9 mouse cellular contexts compared by ENCODE assay signal in genomic region chr12:79905828-79906737, GRCm38 (mm10).
DNase-seq lines count a peak whose midpoint lies in the region; ATAC-seq and TF ChIP-seq lines count a peak whose summit lies in the region.
"Had no signal": no experiment of that assay in that cellular context is flagged by ENCODE, and none has a peak within 500 bp of the region (broad histone marks: within the 10 kb centered on the region; RNA-seq: fewer than 3 reads in every experiment).

No protein-coding gene starts in this region.

- no peak overlapping the region for H3K4me2 ChIP-seq in forebrain, postnatal 0 days (ENCODE audit: low read depth)
- H3K4me2 ChIP-seq in hindbrain, embryonic 12.5 days (replicated peaks): no peak overlapping the region
- no peak overlapping the region for H3K4me2 ChIP-seq in liver, embryonic 12.5 days

- peak; percentile 49 for DNase-seq in kidney, adult 2 months
- DNase-seq in kidney, adult 8-10 months: no peak
- no peak for DNase-seq in forebrain, postnatal 0 days
- DNase-seq in embryo, embryonic 9.5 days (ENCODE audit: extremely low spot score): no peak
- no peak for DNase-seq in spleen, adult 18-20 months

- H3K4me1 ChIP-seq in kidney, adult 2 months (ENCODE audit: control insufficient read depth, insufficient read depth, low read length): peaks cover 16% of the 10 kb centered on the region
- peaks cover 4% of the 10 kb centered on the region for H3K4me1 ChIP-seq in forebrain, postnatal 0 days (ENCODE audit: insufficient read depth)
- H3K4me1 ChIP-seq in hindbrain, embryonic 12.5 days: peaks cover 32% of the 10 kb centered on the region
- peaks cover 30% of the 10 kb centered on the region for H3K4me1 ChIP-seq in liver, embryonic 12.5 days
- peaks cover 22% of the 10 kb centered on the region for H3K4me1 ChIP-seq in small intestine, adult 2 months (ENCODE audit: control insufficient read depth, insufficient read depth, insufficient read length, low read length)

- H3K27me3 ChIP-seq in kidney, adult 2 months (replicated peaks; ENCODE audit: control insufficient read depth, insufficient read depth, low read length): no peaks in the 10 kb centered on the region
- H3K27me3 ChIP-seq in forebrain, postnatal 0 days (ENCODE audit: insufficient read depth, low read length): no peaks in the 10 kb centered on the region
- H3K27me3 ChIP-seq in hindbrain, embryonic 12.5 days: no peaks in the 10 kb centered on the region
- H3K27me3 ChIP-seq in liver, embryonic 12.5 days (replicated peaks): no peaks in the 10 kb centered on the region
- no peaks in the 10 kb centered on the region for H3K27me3 ChIP-seq in small intestine, adult 2 months (ENCODE audit: control insufficient read depth, insufficient read depth, low read length)
- H3K27me3 ChIP-seq: CH12.LX had no signal

- no peaks in the 10 kb centered on the region for H3K36me3 ChIP-seq in kidney, adult 2 months (ENCODE audit: control insufficient read depth, insufficient read depth, low read length)
- no peaks in the 10 kb centered on the region for H3K36me3 ChIP-seq in forebrain, postnatal 0 days (ENCODE audit: insufficient read depth)
- no peaks in the 10 kb centered on the region for H3K36me3 ChIP-seq in hindbrain, embryonic 12.5 days
- no peaks in the 10 kb centered on the region for H3K36me3 ChIP-seq in liver, embryonic 12.5 days
- H3K36me3 ChIP-seq in small intestine, adult 2 months (ENCODE audit: control insufficient read depth, insufficient read depth, low read length): no peaks in the 10 kb centered on the region

- H3K27ac ChIP-seq in kidney, adult 2 months (ENCODE audit: insufficient read depth, low read depth, low read length): peak overlapping the region; percentile 65
- peak overlapping the region; percentile 35 for H3K27ac ChIP-seq in forebrain, postnatal 0 days (ENCODE audit: low read depth, low read length)
- H3K27ac ChIP-seq in hindbrain, embryonic 12.5 days: peak overlapping the region; percentile 45
- H3K27ac ChIP-seq in liver, embryonic 12.5 days: peak overlapping the region; percentile 69
- H3K27ac ChIP-seq in small intestine, adult 2 months (ENCODE audit: insufficient read depth, low read depth, low read length): peak overlapping the region; percentile 91

- no peak overlapping the region for H3K4me3 ChIP-seq in kidney, adult 2 months (ENCODE audit: insufficient read depth, low read depth, low read length)
- H3K4me3 ChIP-seq in forebrain, postnatal 0 days (ENCODE audit: low read depth, low read length): no peak overlapping the region
- no peak overlapping the region for H3K4me3 ChIP-seq in hindbrain, embryonic 12.5 days
- no peak overlapping the region for H3K4me3 ChIP-seq in liver, embryonic 12.5 days
- H3K4me3 ChIP-seq in small intestine, adult 2 months (ENCODE audit: low read depth, low read length): no peak overlapping the region

- no peak overlapping the region for H3K9ac ChIP-seq in forebrain, postnatal 0 days
- no peak overlapping the region for H3K9ac ChIP-seq in hindbrain, embryonic 12.5 days
- no peak overlapping the region for H3K9ac ChIP-seq in liver, embryonic 12.5 days

- ATAC-seq in forebrain, postnatal 0 days: no peak
- ATAC-seq in hindbrain, embryonic 12.5 days (ENCODE audit: low FRiP score): no peak
- no peak for ATAC-seq in liver, embryonic 12.5 days

- WGBS in kidney, adult 2 months: 59% methylated on average over 10 of the region's 10 CpGs
- WGBS in forebrain, postnatal 0 days: 54% methylated on average over 10 of the region's 10 CpGs
- 70% methylated on average over 10 of the region's 10 CpGs for WGBS in hindbrain, embryonic 12.5 days
- WGBS in liver, embryonic 12.5 days (ENCODE audit: insufficient replicate concordance): 49% methylated on average over 10 of the region's 10 CpGs
- WGBS in small intestine, adult 2 months: 33% methylated on average over 10 of the region's 10 CpGs

- TF ChIP-seq POLR2A in kidney, adult 2 months (IDR thresholded peaks at IDR 0.05; ENCODE audit: low read depth, low read length): no peak
- TF ChIP-seq POLR2A in small intestine, adult 2 months (IDR thresholded peaks at IDR 0.05; ENCODE audit: low read depth, low read length): no peak

- H3K9me3 ChIP-seq in forebrain, postnatal 0 days (ENCODE audit: low read length): no peaks in the 10 kb centered on the region
- no peaks in the 10 kb centered on the region for H3K9me3 ChIP-seq in hindbrain, embryonic 12.5 days (replicated peaks)
- no peaks in the 10 kb centered on the region for H3K9me3 ChIP-seq in liver, embryonic 12.5 days (replicated peaks)

- TF ChIP-seq CTCF in kidney, adult 2 months (conservative IDR thresholded peaks at IDR 0.05; ENCODE audit: insufficient read depth, insufficient read length, low read depth, low read length): no peak
- no peak for TF ChIP-seq CTCF in forebrain, postnatal 0 days (IDR thresholded peaks at IDR 0.05; ENCODE audit: low read depth)
- no peak for TF ChIP-seq CTCF in small intestine, adult 2 months (IDR thresholded peaks at IDR 0.05; ENCODE audit: extremely low read depth, insufficient read length, insufficient replicate concordance, low read depth, low read length)

Comparison
In these comparisons a context has a peak if more than half of its experiments do, and no peak if none do; other contexts are left out.
1. H3K27ac ChIP-seq: peak in every context shown above with its lines; median percentile 91 in small intestine, adult 2 months; 69 in liver, embryonic 12.5 days; 65 in kidney, adult 2 months; 45 in hindbrain, embryonic 12.5 days; 35 in forebrain, postnatal 0 days.